Mouse (Mus musculus): ENCODE data around the gene Haao. TPM values are rescaled to one million over a fixed set of nuclear protein-coding genes. Genes with fewer than 3 reads are reported as not detected.

Gene Haao
- polyA plus RNA-seq, 1 experiment, result not detected

DNA sequence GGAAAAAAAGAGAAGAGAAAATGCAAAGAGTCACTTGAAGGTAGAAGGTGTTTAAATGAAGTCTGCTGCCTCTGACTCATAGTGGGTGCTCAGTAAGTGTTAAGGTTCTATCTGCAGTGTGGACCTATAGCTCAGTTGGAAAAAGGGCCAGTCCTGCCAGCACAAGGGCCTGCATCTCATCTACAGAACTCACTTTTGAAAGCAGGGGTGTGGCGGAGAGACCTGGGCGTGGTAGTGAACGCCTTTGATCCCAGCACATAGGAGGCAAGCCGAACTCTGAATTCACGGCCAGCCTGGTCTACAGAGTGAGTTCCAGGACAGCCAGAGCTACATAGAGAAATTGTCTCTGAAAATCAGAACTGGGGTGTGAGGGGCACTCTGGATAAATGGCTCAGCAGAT is 37.5 kb downstream of the Haao start:
- Histone ChIP-seq H3K27me3 (ENCODE audit: control insufficient read depth, insufficient read depth, insufficient read length) (no peaks in the 10 kb centered on the region), H3K4me2 (ENCODE audit: low read depth) (no peak overlapping the region), H3ac (ENCODE audit: control insufficient read depth, insufficient read length) (no peak overlapping the region), H3K36me3 (ENCODE audit: control insufficient read depth, insufficient read depth) (no peaks in the 10 kb centered on the region), H3K79me2 (ENCODE audit: control insufficient read depth, insufficient read depth) (no peaks in the 10 kb centered on the region), H3K4me3 (no peak overlapping the region)
- TF ChIP-seq USF1 (IDR thresholded peaks at IDR 0.05; ENCODE audit: low read depth) (no peak), MAX (IDR thresholded peaks at IDR 0.05; ENCODE audit: low read depth) (no peak), E2F4 (IDR thresholded peaks at IDR 0.05; ENCODE audit: insufficient read depth) (no peak), CEBPB (IDR thresholded peaks at IDR 0.05; ENCODE audit: insufficient read depth, poor library complexity, severe bottlenecking) (no peak), SRF (IDR thresholded peaks at IDR 0.05; ENCODE audit: control insufficient read depth, insufficient read length, low read depth) (no peak), TCF3 (IDR thresholded peaks at IDR 0.05; ENCODE audit: insufficient read length, low read depth) (no peak), TCF12 (IDR thresholded peaks at IDR 0.05; ENCODE audit: insufficient read depth, poor library complexity, severe bottlenecking) (no peak), POLR2A (IDR thresholded peaks at IDR 0.05; ENCODE audit: insufficient read length, low read depth) (no peak), REST (IDR thresholded peaks at IDR 0.05; ENCODE audit: insufficient read depth, insufficient read length) (no peak), MYOD1 (IDR thresholded peaks at IDR 0.05; ENCODE audit: control insufficient read depth in 1 of 3, insufficient read length in 2 of 3, low read depth in 2 of 3) (no peak), POLR2AphosphoS2 (IDR thresholded peaks at IDR 0.05; ENCODE audit: insufficient read length, low read depth) (no peak), MYOG (IDR thresholded peaks at IDR 0.05; ENCODE audit: control insufficient read depth in 1 of 3, insufficient read depth in 1 of 3, insufficient read length in 2 of 3, low read depth in 2 of 3) (no peak)

DNA sequence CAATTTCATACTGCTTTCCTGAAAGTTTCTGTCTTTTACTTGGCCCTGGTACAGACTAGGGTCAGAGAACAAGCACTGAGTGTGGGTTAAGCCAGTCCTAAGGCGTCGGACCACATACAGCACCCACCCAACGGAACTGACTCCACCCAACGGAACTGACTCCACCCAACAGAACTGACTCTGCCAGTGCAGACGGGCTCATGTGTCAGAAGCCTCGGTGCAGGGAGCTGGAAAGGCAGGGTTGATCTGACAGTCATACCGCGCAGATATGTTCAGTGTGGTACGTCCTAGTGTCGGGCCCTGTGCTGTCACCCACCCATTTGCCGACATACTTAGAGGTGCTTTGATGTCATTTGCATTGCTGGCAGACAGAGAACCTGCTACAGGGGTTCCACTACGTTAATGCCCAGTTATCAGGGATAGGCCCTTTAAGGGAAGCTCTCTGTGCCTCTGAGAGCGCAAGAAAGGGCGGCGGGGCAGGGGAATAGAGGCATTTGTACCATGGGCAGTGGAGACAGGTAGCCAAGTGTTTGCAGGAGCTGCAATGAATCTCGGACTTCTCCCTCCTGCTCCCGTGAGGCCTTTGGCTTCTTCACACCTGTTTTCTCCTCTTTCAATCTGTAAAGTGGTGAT is 38.5 kb downstream of the Haao start:
- TF ChIP-seq USF1 (IDR thresholded peaks at IDR 0.05; ENCODE audit: low read depth), result no peak
- TF ChIP-seq E2F4 (IDR thresholded peaks at IDR 0.05; ENCODE audit: insufficient read depth), result no peak
- no peak for TF ChIP-seq TCF3 (IDR thresholded peaks at IDR 0.05; ENCODE audit: insufficient read length, low read depth)
- no peak for TF ChIP-seq MAX (IDR thresholded peaks at IDR 0.05; ENCODE audit: low read depth)
- no peak for TF ChIP-seq TCF12 (IDR thresholded peaks at IDR 0.05; ENCODE audit: insufficient read depth, poor library complexity, severe bottlenecking)
- TF ChIP-seq POLR2AphosphoS2 (IDR thresholded peaks at IDR 0.05; ENCODE audit: insufficient read length, low read depth), result no peak
- TF ChIP-seq MYOD1 (IDR thresholded peaks at IDR 0.05; ENCODE audit: control insufficient read depth in 1 of 3, insufficient read length in 2 of 3, low read depth in 2 of 3), result no peak
- TF ChIP-seq REST (IDR thresholded peaks at IDR 0.05; ENCODE audit: insufficient read depth, insufficient read length), result no peak
- no peak for TF ChIP-seq MYOG (IDR thresholded peaks at IDR 0.05; ENCODE audit: control insufficient read depth in 1 of 3, insufficient read depth in 1 of 3, insufficient read length in 2 of 3, low read depth in 2 of 3)
- TF ChIP-seq POLR2A (IDR thresholded peaks at IDR 0.05; ENCODE audit: insufficient read length, low read depth), result no peak
- no peak for TF ChIP-seq SRF (IDR thresholded peaks at IDR 0.05; ENCODE audit: control insufficient read depth, insufficient read length, low read depth)
- no peak overlapping the region for H3K4me2 ChIP-seq (ENCODE audit: low read depth)
- no peaks in the 10 kb centered on the region for H3K79me2 ChIP-seq (ENCODE audit: control insufficient read depth, insufficient read depth)
- H3K27me3 ChIP-seq (ENCODE audit: control insufficient read depth, insufficient read depth, insufficient read length), result no peaks in the 10 kb centered on the region
- no peaks in the 10 kb centered on the region for H3K36me3 ChIP-seq (ENCODE audit: control insufficient read depth, insufficient read depth)
- H3ac ChIP-seq (ENCODE audit: control insufficient read depth, insufficient read length), result no peak overlapping the region
- no peak overlapping the region for H3K4me3 ChIP-seq

DNA sequence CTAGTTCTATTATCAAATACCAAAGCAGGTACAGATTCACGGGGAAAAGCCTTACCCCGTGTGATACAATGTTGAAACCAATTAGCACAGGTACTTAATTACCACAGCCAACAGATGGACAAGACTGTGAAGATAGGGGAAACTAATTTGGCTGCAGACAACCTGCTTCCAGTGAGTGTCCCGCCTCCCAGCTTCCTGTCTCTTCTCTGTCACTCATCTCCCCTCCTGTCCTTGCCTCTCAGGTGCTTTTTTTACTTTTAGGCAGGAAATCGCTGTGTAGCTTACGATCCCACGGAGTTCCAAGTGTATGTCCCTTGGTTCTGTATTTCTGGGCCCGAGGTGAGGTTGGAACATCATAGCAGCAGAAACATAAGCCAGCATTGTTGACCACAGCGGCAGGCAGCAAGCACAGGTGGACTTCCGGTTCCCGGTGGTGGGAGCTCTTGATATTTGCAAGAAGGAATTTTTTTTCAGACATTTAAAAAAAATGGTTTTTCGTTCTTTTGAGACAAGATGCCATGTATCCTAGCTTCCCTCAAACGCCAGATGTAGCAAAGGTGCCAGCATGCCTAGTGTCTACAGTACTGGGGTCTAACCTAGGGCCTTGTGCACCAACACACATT is 39.2 kb downstream of the Haao start:
- TF ChIP-seq TCF3 (IDR thresholded peaks at IDR 0.05; ENCODE audit: insufficient read length, low read depth), result no peak
- no peak for TF ChIP-seq USF1 (IDR thresholded peaks at IDR 0.05; ENCODE audit: low read depth)
- TF ChIP-seq POLR2A (IDR thresholded peaks at IDR 0.05; ENCODE audit: insufficient read length, low read depth), result no peak
- no peak for TF ChIP-seq POLR2AphosphoS2 (IDR thresholded peaks at IDR 0.05; ENCODE audit: insufficient read length, low read depth)
- TF ChIP-seq SRF (IDR thresholded peaks at IDR 0.05; ENCODE audit: control insufficient read depth, insufficient read length, low read depth), result no peak
- no peak for TF ChIP-seq E2F4 (IDR thresholded peaks at IDR 0.05; ENCODE audit: insufficient read depth)
- no peak for TF ChIP-seq MYOD1 (IDR thresholded peaks at IDR 0.05; ENCODE audit: control insufficient read depth in 1 of 3, insufficient read length in 2 of 3, low read depth in 2 of 3)
- TF ChIP-seq MYOG (IDR thresholded peaks at IDR 0.05; ENCODE audit: control insufficient read depth in 1 of 3, insufficient read depth in 1 of 3, insufficient read length in 2 of 3, low read depth in 2 of 3), result no peak
- no peak for TF ChIP-seq MAX (IDR thresholded peaks at IDR 0.05; ENCODE audit: low read depth)
- no peak for TF ChIP-seq REST (IDR thresholded peaks at IDR 0.05; ENCODE audit: insufficient read depth, insufficient read length)
- no peak for TF ChIP-seq CEBPB (IDR thresholded peaks at IDR 0.05; ENCODE audit: insufficient read depth, poor library complexity, severe bottlenecking)
- no peak for TF ChIP-seq TCF12 (IDR thresholded peaks at IDR 0.05; ENCODE audit: insufficient read depth, poor library complexity, severe bottlenecking)
- Histone ChIP-seq H3K4me3 (no peak overlapping the region), H3K4me2 (ENCODE audit: low read depth) (no peak overlapping the region), H3K27me3 (ENCODE audit: control insufficient read depth, insufficient read depth, insufficient read length) (no peaks in the 10 kb centered on the region), H3ac (ENCODE audit: control insufficient read depth, insufficient read length) (no peak overlapping the region), H3K36me3 (ENCODE audit: control insufficient read depth, insufficient read depth) (no peaks in the 10 kb centered on the region), H3K79me2 (ENCODE audit: control insufficient read depth, insufficient read depth) (no peaks in the 10 kb centered on the region)

GRCm38 (mm10) chr17:83807778-83808398 is 39.9 kb downstream of the Haao start:
- Histone ChIP-seq H3K36me3 (ENCODE audit: control insufficient read depth, insufficient read depth) (no peaks in the 10 kb centered on the region), H3K4me3 (no peak overlapping the region), H3K79me2 (ENCODE audit: control insufficient read depth, insufficient read depth) (no peaks in the 10 kb centered on the region), H3ac (ENCODE audit: control insufficient read depth, insufficient read length) (no peak overlapping the region), H3K27me3 (ENCODE audit: control insufficient read depth, insufficient read depth, insufficient read length) (no peaks in the 10 kb centered on the region), H3K4me2 (ENCODE audit: low read depth) (no peak overlapping the region)
- TF ChIP-seq REST (IDR thresholded peaks at IDR 0.05; ENCODE audit: insufficient read depth, insufficient read length), result no peak
- TF ChIP-seq USF1 (IDR thresholded peaks at IDR 0.05; ENCODE audit: low read depth), result no peak
- TF ChIP-seq TCF12 (IDR thresholded peaks at IDR 0.05; ENCODE audit: insufficient read depth, poor library complexity, severe bottlenecking), result no peak
